ENCODE assay signal across 8 mouse cellular contexts in the genomic region with DNA sequence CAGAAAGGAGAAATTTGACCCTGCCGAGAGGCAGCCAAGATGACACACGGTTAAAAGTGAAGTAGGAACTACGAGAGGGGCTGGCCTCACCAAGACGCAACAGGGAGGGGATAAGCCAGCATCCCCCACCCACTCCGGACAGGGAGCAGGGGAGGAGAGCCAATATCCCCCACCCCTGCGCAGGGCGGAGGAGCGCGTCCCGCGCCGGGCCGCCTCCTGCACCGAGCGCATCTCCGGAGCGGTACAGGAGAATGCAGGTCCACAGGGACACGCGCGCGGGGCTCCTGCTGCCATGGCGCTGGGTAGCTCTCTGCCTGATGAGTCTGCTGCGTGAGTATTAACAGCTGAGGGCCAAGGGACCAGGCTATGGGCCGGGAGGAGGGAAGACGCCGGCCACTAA. TPM values are rescaled to one million over a fixed set of nuclear protein-coding genes. Genes with fewer than 3 reads are reported as not detected.
DNase-seq lines count a peak whose midpoint lies in the region; ATAC-seq and TF ChIP-seq lines count a peak whose summit lies in the region.

A gene (plus strand): TSS at position 105 of the 400 bp plus-strand sequence.

- H3K36me3 ChIP-seq in C2C12 (ENCODE audit: control insufficient read depth, insufficient read depth) = no peaks in the 10 kb centered on the region
- no peaks in the 10 kb centered on the region for H3K36me3 ChIP-seq in hindbrain, embryonic 11.5 days (ENCODE audit: control insufficient read depth, insufficient read depth, low read length)

- H3K79me3 ChIP-seq in C2C12 (ENCODE audit: low read depth) = peaks cover 1% of the 10 kb centered on the region

- no peak within 1 kb of the TSS for H3K27ac ChIP-seq in hindbrain, embryonic 11.5 days (ENCODE audit: low read depth, low read length)

- no peaks in the 10 kb centered on the region for H3K27me3 ChIP-seq in C2C12 (ENCODE audit: control insufficient read depth, insufficient read depth, insufficient read length)
- H3K27me3 ChIP-seq in hindbrain, embryonic 11.5 days (ENCODE audit: control insufficient read depth, insufficient read depth, low read length) = peaks cover 2% of the 10 kb centered on the region; the same call in 1 of the 2 replicates

- no peaks in the 10 kb centered on the region for H3K4me1 ChIP-seq in hindbrain, embryonic 11.5 days (replicated peaks; ENCODE audit: control insufficient read depth, insufficient read depth, low read length)

- peak within 1 kb of the TSS; percentile 25 for H3K4me3 ChIP-seq in C2C12 (ENCODE audit: insufficient read depth, poor library complexity, severe bottlenecking)
- peak within 1 kb of the TSS; percentile 26 for H3K4me3 ChIP-seq in hindbrain, embryonic 11.5 days (ENCODE audit: low read depth, low read length)

- H3K4me2 ChIP-seq in hindbrain, embryonic 11.5 days (replicated peaks; ENCODE audit: low read depth, low read length) = peak within 1 kb of the TSS; percentile 36

- 2% methylated on average over 26 of the region's 26 CpGs for WGBS in hindbrain, embryonic 11.5 days

- no peak within 1 kb of the TSS; the same call in 1 of the 2 replicates for H3K9ac ChIP-seq in hindbrain, embryonic 11.5 days (ENCODE audit: low read depth, low read length)

- DNase-seq in adrenal gland, postnatal 25 days = peak; percentile 50
- DNase-seq in forelimb bud, embryonic 11.5 days (ENCODE audit: low read depth, low spot score) = peak; percentile 17
- peak; percentile 46 for DNase-seq in hindbrain, embryonic 11.5 days (ENCODE audit: low spot score)
- DNase-seq in layer of hippocampus, postnatal 14 days (ENCODE audit: low spot score in 2 of 2) = no peak
- peak; percentile 90 for DNase-seq in lung, postnatal 10 days
- peak; percentile 69 for DNase-seq in ovary, postnatal 36 days (ENCODE audit: low spot score)
- DNase-seq in c-Kit-positive CD71-positive TER-119-positive erythroid progenitor cells, embryonic 14.5 days (ENCODE audit: low spot score) = no peak

- no peaks in the 10 kb centered on the region for H3K9me3 ChIP-seq in hindbrain, embryonic 11.5 days (ENCODE audit: control insufficient read depth, low read length)

- H3K79me2 ChIP-seq in C2C12 (ENCODE audit: control insufficient read depth, insufficient read depth) = no peaks in the 10 kb centered on the region

- TF ChIP-seq CTCF in C2C12 (IDR thresholded peaks at IDR 0.05; ENCODE audit: control insufficient read depth, insufficient read depth, insufficient read length) = no peak

- peak within 1 kb of the TSS; percentile 40 for H3ac ChIP-seq in C2C12 (ENCODE audit: control insufficient read depth, insufficient read length, low read depth)

- ATAC-seq in hindbrain, embryonic 11.5 days (ENCODE audit: low FRiP score) = peak; percentile 74

TF ChIP-seq in C2C12, 6 proteins besides CTCF, POLR2A, EP300 and RAD21:
- TF ChIP-seq MYOG (IDR thresholded peaks at IDR 0.05; ENCODE audit: control insufficient read depth, extremely low read depth, insufficient read length) (no peak), FOSL1 (IDR thresholded peaks at IDR 0.05; ENCODE audit: insufficient read depth, low read length, poor library complexity, severe bottlenecking) (no peak), USF1 (IDR thresholded peaks at IDR 0.05; ENCODE audit: low read depth) (no peak), CEBPB (IDR thresholded peaks at IDR 0.05; ENCODE audit: low read depth) (no peak), MYOD1 (IDR thresholded peaks at IDR 0.05; ENCODE audit: control insufficient read depth, insufficient read length, low read depth) (no peak), MAX (IDR thresholded peaks at IDR 0.05) (no peak)
TF ChIP-seq in C2C12: peak in this region for 0.

RNA-seq across cellular contexts. Expression of the gene that starts here (rescaled TPM):
- polyA plus RNA-seq in C2C12 (2012; fragmentation: generic; extraction: Trizol) = 6.7 TPM
- total RNA-seq in adrenal gland, postnatal 25 days (2021) = 43.8 and 51.0 TPM in 2 replicates
- 55.3 and 58.3 TPM in 2 replicates for polyA plus RNA-seq in hindbrain, embryonic 11.5 days (2014; fragmentation: Nextera tagmentation; extraction: Ambion mirVana)
- total RNA-seq in layer of hippocampus, postnatal 14 days (2021) = 10 to 100 TPM; 32.1 to 33.2 TPM

Comparison
In these comparisons a context has a peak if more than half of its experiments do, and no peak if none do; other contexts are left out.
1. DNase-seq: peak in adrenal gland, postnatal 25 days (single experiment), forelimb bud, embryonic 11.5 days (single experiment), hindbrain, embryonic 11.5 days (single experiment), lung, postnatal 10 days (single experiment) and ovary, postnatal 36 days (single experiment); none in layer of hippocampus, postnatal 14 days (0 of 2) and c-Kit-positive CD71-positive TER-119-positive erythroid progenitor cells, embryonic 14.5 days (single experiment).